Mouse (Mus musculus) kidney, embryonic 14.5 days (tissue): ENCODE measurements around the gene Prpf38b. TPM values are rescaled to one million over a fixed set of nuclear protein-coding genes. Genes with fewer than 3 reads are reported as not detected.

Source experiments
- ATAC-seq: fragments of 200-750 bp; cut with Nextera tagmentation; 2 replicates; pipeline ENCODE4 v1.8.0; 2017; ENCODE audit warnings: moderate number of reproducible peaks, mild to moderate bottlenecking, moderate TSS enrichment, moderate library complexity; ENCODE audit not compliant: low FRiP score, low TSS enrichment
- H3K27ac ChIP-seq: fragments of 300-500 bp; sonication (generic); 2 replicates; pipeline ENCODE4 v1.5.1; 2014; ENCODE audit warnings: low read depth, mild to moderate bottlenecking, low read length, moderate library complexity, mixed read lengths
- H3K27me3 ChIP-seq: fragments of 300-500 bp; sonication (generic); 2 replicates; pipeline ENCODE4 v1.6.1; 2014; ENCODE audit warnings: mild to moderate bottlenecking, low read length; ENCODE audit not compliant: control insufficient read depth, insufficient read depth
- H3K36me3 ChIP-seq: fragments of 300-500 bp; sonication (generic); 2 replicates; pipeline ENCODE4 v1.6.1; 2014; ENCODE audit warnings: low read length, mixed read lengths; ENCODE audit not compliant: control insufficient read depth, insufficient read depth
- H3K4me1 ChIP-seq: fragments of 300-500 bp; sonication (generic); 2 replicates; pipeline ENCODE4 v1.6.1; 2014; ENCODE audit warnings: low read length, mixed read lengths; ENCODE audit not compliant: control insufficient read depth, insufficient read depth
- H3K4me2 ChIP-seq: fragments of 300-500 bp; sonication (generic); replicated peaks from 2 replicates; pipeline ENCODE4 v1.6.1; 2014; ENCODE audit warnings: low read depth, mild to moderate bottlenecking, low read length
- H3K4me3 ChIP-seq: fragments of 300-500 bp; sonication (generic); 2 replicates; pipeline ENCODE4 v1.5.1; 2014; ENCODE audit warnings: mild to moderate bottlenecking, low read length
- H3K9ac ChIP-seq: fragments of 300-500 bp; sonication (generic); 2 replicates; pipeline ENCODE4 v1.6.1; 2014; ENCODE audit warnings: low read depth, mild to moderate bottlenecking, low read length, moderate library complexity
- H3K9me3 ChIP-seq: fragments of 300-500 bp; sonication (generic); 2 replicates; pipeline ENCODE4 v1.6.1; 2016; ENCODE audit warnings: low read length; ENCODE audit not compliant: control insufficient read depth
- WGBS: fragments of 180-500 bp; shearing (Covaris S2); extraction: QIAGEN DNeasy Blood & Tissue Kit; methylation state at CpG from one replicate; pipeline ENCODE4 v1.1.7; 2014; 5-methylcytosine and 5-hydroxymethylcytosine counted together
- polyA plus RNA-seq: library from polyadenylated mRNA; unstranded; fragments of >200 nt; fragmentation: Nextera tagmentation; extraction: Ambion mirVana; gene quantifications from 2 replicates; pipeline ENCODE4 v1.2.1, GENCODE M21; 2014

Gene Prpf38b
- polyA plus RNA-seq, 1 experiment from 2014 or later, result 73.7 TPM

GRCm38 (mm10) chr3:108858231-108858770, 53.2 kb downstream of the Prpf38b start:
- Histone ChIP-seq H3K9ac (no peak overlapping the region), H3K4me1 (0 out of 2 replicates have a peak, but pooled peaks cover 8% of the 10 kb centered on the region), H3K4me3 (no peak overlapping the region), H3K27ac (0 out of 2 replicates have a peak overlapping the region, but pooled peaks have one; percentile 17), H3K9me3 (no peaks in the 10 kb centered on the region), H3K4me2 (no peak overlapping the region), H3K36me3 (no peaks in the 10 kb centered on the region), H3K27me3 (no peaks in the 10 kb centered on the region)
- peak; percentile 36; the same call in 1 of the 2 replicates for ATAC-seq
- 38% methylated on average over 7 of the region's 7 CpGs for WGBS

GRCm38 (mm10) chr3:108857714-108858113, 53.8 kb downstream of the Prpf38b start:
- Histone ChIP-seq H3K4me1 (0 out of 2 replicates have a peak, but pooled peaks cover 8% of the 10 kb centered on the region), H3K4me2 (no peak overlapping the region), H3K9ac (no peak overlapping the region), H3K27ac (no peak overlapping the region), H3K4me3 (no peak overlapping the region), H3K9me3 (no peaks in the 10 kb centered on the region), H3K36me3 (no peaks in the 10 kb centered on the region), H3K27me3 (no peaks in the 10 kb centered on the region)
- WGBS, result 93% methylated on average over 1 of the region's 1 CpGs
- peak; percentile 42; the same call in 1 of the 2 replicates for ATAC-seq

- 30% methylated on average over 3 of the region's 3 CpGs for WGBS
- peak; percentile 25; the same call in 1 of the 2 replicates for ATAC-seq
- Histone ChIP-seq H3K36me3 (no peaks in the 10 kb centered on the region), H3K4me3 (no peak overlapping the region), H3K27me3 (no peaks in the 10 kb centered on the region), H3K9me3 (no peaks in the 10 kb centered on the region), H3K4me1 (0 out of 2 replicates have a peak, but pooled peaks cover 8% of the 10 kb centered on the region), H3K4me2 (no peak overlapping the region), H3K27ac (no peak overlapping the region), H3K9ac (no peak overlapping the region)
Measured at GRCm38 (mm10) chr3:108857124-108857470, 54.4 kb downstream of the Prpf38b start.

- ATAC-seq, result no peak; the same call in 1 of the 2 replicates
- 49% methylated on average over 8 of the region's 8 CpGs for WGBS
- H3K27ac ChIP-seq, result no peak overlapping the region
Measured at GRCm38 (mm10) chr3:108856386-108857123, 55.0 kb downstream of the Prpf38b start.

GRCm38 (mm10) chr3:108855864-108856263, 55.7 kb downstream of the Prpf38b start:
- H3K9ac ChIP-seq, result no peak overlapping the region
- H3K27me3 ChIP-seq, result no peaks in the 10 kb centered on the region
- no peak overlapping the region for H3K27ac ChIP-seq
- H3K4me2 ChIP-seq, result no peak overlapping the region
- 0 out of 2 replicates have a peak, but pooled peaks cover 8% of the 10 kb centered on the region for H3K4me1 ChIP-seq
- WGBS, result 73% methylated on average over 10 of the region's 10 CpGs
- no peak for ATAC-seq
- H3K36me3 ChIP-seq, result no peaks in the 10 kb centered on the region
- H3K4me3 ChIP-seq, result no peak overlapping the region
- H3K9me3 ChIP-seq, result no peaks in the 10 kb centered on the region

More at GRCm38 (mm10) chr3:108856386-108857123, 55.0 kb downstream of the Prpf38b start:
- no peak overlapping the region for H3K9ac ChIP-seq
- no peaks in the 10 kb centered on the region for H3K27me3 ChIP-seq
- H3K4me3 ChIP-seq, result no peak overlapping the region
- H3K36me3 ChIP-seq, result no peaks in the 10 kb centered on the region
- H3K9me3 ChIP-seq, result no peaks in the 10 kb centered on the region
- H3K4me2 ChIP-seq, result no peak overlapping the region
- 0 out of 2 replicates have a peak, but pooled peaks cover 8% of the 10 kb centered on the region for H3K4me1 ChIP-seq

- WGBS, result 66% methylated on average over 12 of the region's 12 CpGs
- Histone ChIP-seq H3K36me3 (no peaks in the 10 kb centered on the region), H3K27ac (no peak overlapping the region), H3K4me1 (0 out of 2 replicates have a peak, but pooled peaks cover 8% of the 10 kb centered on the region), H3K4me3 (no peak overlapping the region), H3K9me3 (no peaks in the 10 kb centered on the region), H3K4me2 (no peak overlapping the region), H3K27me3 (no peaks in the 10 kb centered on the region), H3K9ac (no peak overlapping the region)
- no peak for ATAC-seq
Measured at GRCm38 (mm10) chr3:108855371-108855770, 56.2 kb downstream of the Prpf38b start.

GRCm38 (mm10) chr3:108853266-108853665, 58.3 kb downstream of the Prpf38b start:
- no peak overlapping the region for H3K4me2 ChIP-seq
- no peak overlapping the region for H3K27ac ChIP-seq
- H3K9ac ChIP-seq, result no peak overlapping the region
- WGBS, result 83% methylated on average over 1 of the region's 1 CpGs
- H3K4me3 ChIP-seq, result no peak overlapping the region
- H3K4me1 ChIP-seq, result 0 out of 2 replicates have a peak, but pooled peaks cover 7% of the 10 kb centered on the region
- no peak for ATAC-seq
- no peaks in the 10 kb centered on the region for H3K27me3 ChIP-seq
- H3K36me3 ChIP-seq, result no peaks in the 10 kb centered on the region
- no peaks in the 10 kb centered on the region for H3K9me3 ChIP-seq
